8 mouse cellular contexts compared by ENCODE assay signal in genomic region chr12:100925644-100926619, GRCm38 (mm10). TPM values are rescaled to one million over a fixed set of nuclear protein-coding genes. Genes with fewer than 3 reads are reported as not detected.
DNase-seq lines count a peak whose midpoint lies in the region; ATAC-seq and TF ChIP-seq lines count a peak whose summit lies in the region.

No protein-coding gene starts in this region.

- peak; percentile 63; the same call in 1 of the 2 replicates for ATAC-seq in erythroblast, adult 5-6 weeks (replicated peaks; ENCODE audit: low FRiP score, poor library complexity, severe bottlenecking)
- peak; percentile 42; the same call in 1 of the 2 replicates for ATAC-seq in intestine, embryonic 15.5 days
- peak; percentile 62 for ATAC-seq in limb, embryonic 14.5 days (ENCODE audit: low FRiP score, low read depth)

- peaks cover 1% of the 10 kb centered on the region for H3K36me3 ChIP-seq in testis, adult 2 months (ENCODE audit: control insufficient read depth, insufficient read depth, low read length)
- peaks cover 17% of the 10 kb centered on the region for H3K36me3 ChIP-seq in intestine, embryonic 15.5 days
- peaks cover 4% of the 10 kb centered on the region; the same call in 1 of the 2 replicates for H3K36me3 ChIP-seq in limb, embryonic 14.5 days (ENCODE audit: control insufficient read depth, insufficient read depth, low read length)

- H3K27me3 ChIP-seq in testis, adult 2 months (ENCODE audit: control insufficient read depth, insufficient read depth, low read length) = no peaks in the 10 kb centered on the region
- H3K27me3 ChIP-seq in intestine, embryonic 15.5 days (replicated peaks) = no peaks in the 10 kb centered on the region
- H3K27me3 ChIP-seq in limb, embryonic 14.5 days (ENCODE audit: control insufficient read depth, insufficient read depth, low read length) = no peaks in the 10 kb centered on the region

- WGBS in bone marrow, adult 2 months = 65% methylated on average over 14 of the region's 14 CpGs
- WGBS in intestine, embryonic 15.5 days = 70% methylated on average over 14 of the region's 14 CpGs
- 67% methylated on average over 14 of the region's 14 CpGs for WGBS in limb, embryonic 14.5 days

- H3K9ac ChIP-seq in intestine, embryonic 15.5 days = no peak overlapping the region
- H3K9ac ChIP-seq in limb, embryonic 14.5 days (ENCODE audit: low read depth, low read length, severe bottlenecking) = no peak overlapping the region

- DNase-seq in testis, postnatal 14 days (ENCODE audit: low spot score) = no peak
- peak; percentile 91 for DNase-seq in limb, embryonic 14.5 days (ENCODE audit: low spot score)
- DNase-seq in neural tube, embryonic 10.5 days (ENCODE audit: extremely low spot score, low spot score) = peak; percentile 39
- DNase-seq in urinary bladder, postnatal 4 days (ENCODE audit: low spot score in 2 of 2) = no peak

- no peak for TF ChIP-seq POLR2A in testis, adult 2 months (IDR thresholded peaks at IDR 0.05; ENCODE audit: control insufficient read depth, low read depth, low read length)
- TF ChIP-seq POLR2A in bone marrow, adult 2 months (IDR thresholded peaks at IDR 0.05; ENCODE audit: borderline replicate concordance, control insufficient read depth, low read depth, low read length) = no peak
- TF ChIP-seq POLR2A in limb, embryonic 14.5 days (IDR thresholded peaks at IDR 0.05; ENCODE audit: borderline replicate concordance, extremely low read depth, insufficient read depth, insufficient read length) = no peak

- no peaks in the 10 kb centered on the region for H3K4me1 ChIP-seq in testis, adult 2 months (ENCODE audit: control insufficient read depth, insufficient read depth, low read length)
- peaks cover 3% of the 10 kb centered on the region; the same call in 1 of the 2 replicates for H3K4me1 ChIP-seq in bone marrow, adult 2 months (ENCODE audit: control insufficient read depth, insufficient read depth, low read length)
- no peaks in the 10 kb centered on the region for H3K4me1 ChIP-seq in intestine, embryonic 15.5 days (replicated peaks)
- H3K4me1 ChIP-seq in limb, embryonic 14.5 days (ENCODE audit: control insufficient read depth, insufficient read depth, low read length) = no peaks in the 10 kb centered on the region

- H3K4me2 ChIP-seq in intestine, embryonic 15.5 days (replicated peaks) = no peak overlapping the region
- H3K4me2 ChIP-seq in limb, embryonic 14.5 days (replicated peaks; ENCODE audit: low read depth, low read length, severe bottlenecking) = no peak overlapping the region

- H3K9me3 ChIP-seq in intestine, embryonic 15.5 days = no peaks in the 10 kb centered on the region
- H3K9me3 ChIP-seq in limb, embryonic 14.5 days (ENCODE audit: control insufficient read depth, low read length) = no peaks in the 10 kb centered on the region

- TF ChIP-seq CTCF in testis, adult 2 months (IDR thresholded peaks at IDR 0.05; ENCODE audit: control insufficient read depth, insufficient read depth, insufficient replicate concordance, low read depth, low read length) = 0 out of 2 replicates have a peak, but pooled peaks have one; percentile 28
- TF ChIP-seq CTCF in bone marrow, adult 2 months (IDR thresholded peaks at IDR 0.05; ENCODE audit: control insufficient read depth, insufficient read depth, low read length) = peak; percentile 36

- H3K4me3 ChIP-seq in testis, adult 2 months (ENCODE audit: control insufficient read depth, low read depth, low read length) = no peak overlapping the region
- no peak overlapping the region for H3K4me3 ChIP-seq in bone marrow, adult 2 months (replicated peaks; ENCODE audit: control insufficient read depth, low read depth, low read length)
- no peak overlapping the region for H3K4me3 ChIP-seq in intestine, embryonic 15.5 days (replicated peaks)
- H3K4me3 ChIP-seq in limb, embryonic 14.5 days (replicated peaks; ENCODE audit: low read length) = no peak overlapping the region

- H3K27ac ChIP-seq in testis, adult 2 months (ENCODE audit: control insufficient read depth, insufficient read depth, low read depth, low read length) = no peak overlapping the region
- no peak overlapping the region for H3K27ac ChIP-seq in bone marrow, adult 2 months (ENCODE audit: control insufficient read depth, insufficient read depth, low read depth, low read length, poor library complexity)
- H3K27ac ChIP-seq in intestine, embryonic 15.5 days = no peak overlapping the region
- no peak overlapping the region for H3K27ac ChIP-seq in limb, embryonic 14.5 days (replicated peaks; ENCODE audit: low read depth, low read length)

RNA-seq across cellular contexts. Expression of gene Gpr68, which starts 17.9 kb away (rescaled TPM):
- polyA plus RNA-seq in testis, adult 2 months (2012; rRNA removed) = 2.9 and 3.1 TPM in 2 replicates
- polyA plus RNA-seq in bone marrow, adult 2 months (2011; ENCODE audit: insufficient read depth, insufficient read length, low replicate concordance, missing spikeins) = 1.4 TPM in 1 of 2 replicates, not detected in the other
- total RNA-seq in erythroblast, adult 5-6 weeks (2015; ENCODE audit: low replicate concordance) = not detected in 2 replicates
- not detected in 2 replicates for total RNA-seq in erythroblast, adult 5-6 weeks (2017; ENCODE audit: low replicate concordance)
- polyA plus RNA-seq in intestine, embryonic 15.5 days (2015; fragmentation: Nextera tagmentation; extraction: Ambion mirVana) = 0.61 and 0.62 TPM in 2 replicates
- 0.79 and 1.0 TPM in 2 replicates for polyA plus RNA-seq in limb, embryonic 14.5 days (2012; rRNA removed)
- polyA plus RNA-seq in limb, embryonic 14.5 days (2014; fragmentation: Nextera tagmentation; extraction: Ambion mirVana) = 0.19 and 0.40 TPM in 2 replicates

Comparison
In these comparisons a context has a peak if more than half of its experiments do, and no peak if none do; other contexts are left out.
1. DNase-seq: peak in limb, embryonic 14.5 days (single experiment) and neural tube, embryonic 10.5 days (single experiment); none in testis, postnatal 14 days (single experiment) and urinary bladder, postnatal 4 days (0 of 2).
2. Peak in every context shown above with its lines, with median percentiles within 50 percentile points of each other: ATAC-seq.